Mouse (Mus musculus) kidney, postnatal 4 days (tissue): Measurements from ENCODE around the gene Ntm.

Experiments
- DNase-seq, 2 experiments: peaks; one replicate each; pipeline ENCODE4 v3.0.0; 2021; ENCODE audit warnings: mixed read lengths in 2 of 2

Ntm gene

GRCm38 (mm10) chr9:29881614-29882013 lies 81.3 kb downstream of the Ntm start:
- peak; percentile 22 to 44 for DNase-seq

- no peak for DNase-seq
These were observed 85.4 kb downstream of the Ntm start for GRCm38 (mm10) chr9:29877583-29877982.

GRCm38 (mm10) chr9:29867746-29868145 lies 95.2 kb downstream of the Ntm start:
- no peak for DNase-seq

- no peak for DNase-seq
These were observed 96.1 kb downstream of the Ntm start for GRCm38 (mm10) chr9:29866824-29867223.

DNA sequence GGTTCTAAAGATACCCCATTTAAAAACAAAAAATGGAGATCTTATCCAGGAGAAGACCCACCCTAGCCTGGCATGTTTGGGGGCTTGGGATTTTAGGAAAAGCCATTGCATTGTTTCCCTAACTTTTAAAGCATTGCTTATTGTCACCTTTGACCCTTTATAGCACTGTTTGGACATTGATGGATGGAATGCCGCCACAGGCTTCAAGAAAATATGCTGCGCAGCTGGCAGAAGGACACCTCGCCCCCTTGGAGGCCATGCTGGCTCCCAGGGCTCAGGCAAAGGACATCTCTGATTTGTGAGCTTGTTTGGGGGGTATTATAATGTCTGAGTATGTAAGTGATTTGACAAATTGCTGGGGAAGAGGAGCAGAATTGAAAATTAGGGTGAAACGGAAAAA lies 96.8 kb downstream of the Ntm start:
- DNase-seq, result no peak

DNA sequence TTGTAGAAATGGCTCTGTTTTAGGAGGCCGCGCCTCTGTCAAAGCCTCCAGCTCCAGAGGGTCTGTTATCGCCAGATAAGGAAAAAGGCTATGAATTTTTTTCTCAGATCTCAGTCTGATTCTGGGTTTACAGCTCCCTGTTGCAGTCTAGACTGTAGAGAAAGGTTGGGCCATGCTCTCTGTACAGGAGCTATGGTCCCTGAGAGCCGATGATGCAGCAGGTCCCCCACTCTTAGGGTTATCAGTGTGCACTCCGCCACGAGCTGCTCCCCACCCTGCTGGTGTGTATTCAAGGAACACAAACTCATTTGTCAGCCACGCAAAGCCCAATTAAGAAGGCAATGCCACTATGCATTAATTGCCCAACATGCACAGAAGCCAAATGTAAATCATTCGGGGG lies 97.4 kb downstream of the Ntm start:
- no peak for DNase-seq

- peak; percentile 33 to 36 for DNase-seq
These were observed 98.1 kb downstream of the Ntm start for GRCm38 (mm10) chr9:29864886-29865285.

- DNase-seq, result no peak
These were observed 100.5 kb downstream of the Ntm start for GRCm38 (mm10) chr9:29862408-29862807.

- DNase-seq, result no peak
These were observed 103.5 kb downstream of the Ntm start for GRCm38 (mm10) chr9:29859256-29860048.

GRCm38 (mm10) chr9:29848735-29849455 lies 114.0 kb downstream of the Ntm start:
- DNase-seq, result no peak

GRCm38 (mm10) chr9:29837344-29837743 lies 125.6 kb downstream of the Ntm start:
- DNase-seq, result no peak

DNA sequence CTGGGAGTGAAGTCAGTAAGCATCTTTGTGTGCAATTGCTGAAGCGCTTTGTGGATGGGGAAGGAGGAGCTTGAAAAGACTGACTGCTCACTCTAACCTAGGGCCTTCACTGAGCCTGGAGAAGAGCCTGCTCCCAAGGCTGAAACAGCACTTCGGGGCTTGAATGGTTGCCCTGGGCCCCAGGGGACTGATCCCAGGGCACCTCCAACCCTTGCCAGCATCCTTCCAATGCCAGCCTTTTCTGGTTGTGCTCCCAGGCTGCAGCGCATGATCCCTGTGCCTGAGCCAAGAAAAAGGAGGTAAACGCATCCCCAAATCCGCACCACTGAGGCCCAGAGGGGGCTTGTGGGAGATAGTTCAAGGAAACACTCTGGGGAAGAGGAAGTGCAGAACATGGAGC lies 128.0 kb downstream of the Ntm start:
- DNase-seq, result no peak

GRCm38 (mm10) chr9:29833781-29834180 lies 129.2 kb downstream of the Ntm start:
- DNase-seq, result peak in 1 of 2 experiments; percentile 2

GRCm38 (mm10) chr9:29827240-29827660 lies 135.7 kb downstream of the Ntm start:
- no peak for DNase-seq

- DNase-seq, result no peak
These were observed 137.7 kb downstream of the Ntm start for GRCm38 (mm10) chr9:29825236-29825635.

GRCm38 (mm10) chr9:29823716-29824115 lies 139.2 kb downstream of the Ntm start:
- DNase-seq, result no peak

DNA sequence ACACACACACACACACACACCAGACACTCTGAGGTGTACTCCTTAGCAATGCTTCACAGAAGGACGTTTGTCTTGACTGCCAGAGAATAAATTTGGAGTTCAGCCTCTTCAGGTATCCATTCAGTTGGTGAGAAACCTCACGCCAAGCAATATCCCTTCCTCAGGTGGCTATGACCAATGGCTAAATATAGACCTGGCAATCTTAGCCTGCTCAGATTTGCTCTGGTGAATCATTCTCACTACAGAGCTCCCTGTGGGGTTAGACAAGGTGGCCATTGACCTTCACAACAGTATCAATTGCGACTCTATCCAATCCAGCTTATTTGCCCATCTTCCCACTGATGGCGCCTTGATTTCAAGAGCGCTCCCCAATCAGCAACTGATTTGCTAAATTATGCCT lies 150.3 kb downstream of the Ntm start:
- DNase-seq, result no peak

DNA sequence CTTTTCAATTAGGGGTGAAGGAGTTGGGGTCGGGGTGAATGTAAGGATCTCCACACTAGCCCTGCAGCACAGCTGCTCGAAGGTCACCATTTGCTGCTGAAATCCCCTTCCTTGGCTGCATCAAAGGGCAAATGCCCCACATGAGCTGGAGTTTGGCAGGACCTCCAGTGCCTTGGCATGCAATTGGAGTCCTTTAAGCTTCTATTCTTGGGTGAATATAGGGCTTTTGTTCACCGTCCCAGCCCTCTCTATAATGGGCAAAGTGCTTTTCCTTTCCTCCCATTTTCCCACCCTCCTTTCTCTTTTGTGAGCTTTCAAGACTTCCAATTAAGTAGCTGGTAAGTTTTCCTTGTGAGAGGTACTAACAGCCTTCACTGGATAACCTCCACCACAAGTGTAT lies 156.2 kb downstream of the Ntm start:
- no peak for DNase-seq

DNA sequence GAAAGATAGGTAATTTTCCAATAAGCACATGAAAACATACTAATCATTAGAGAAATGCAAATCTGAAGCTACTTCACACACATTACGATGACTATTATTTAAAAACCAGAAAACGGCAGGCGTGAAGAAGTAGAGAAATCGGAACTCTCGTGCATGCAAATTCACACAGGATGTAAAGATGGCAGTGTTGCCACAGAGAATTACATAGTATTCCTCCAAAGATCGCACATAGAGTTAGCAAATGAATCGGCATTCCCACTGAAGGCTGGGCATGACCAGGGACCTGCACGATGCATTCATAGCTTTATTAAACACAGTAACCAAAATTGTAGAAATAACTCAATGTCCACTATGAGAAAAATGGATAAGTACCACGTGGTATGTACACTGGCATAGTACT lies 158.5 kb downstream of the Ntm start:
- no peak for DNase-seq

- no peak for DNase-seq
These were observed 159.1 kb downstream of the Ntm start for GRCm38 (mm10) chr9:29803738-29804285.

DNA sequence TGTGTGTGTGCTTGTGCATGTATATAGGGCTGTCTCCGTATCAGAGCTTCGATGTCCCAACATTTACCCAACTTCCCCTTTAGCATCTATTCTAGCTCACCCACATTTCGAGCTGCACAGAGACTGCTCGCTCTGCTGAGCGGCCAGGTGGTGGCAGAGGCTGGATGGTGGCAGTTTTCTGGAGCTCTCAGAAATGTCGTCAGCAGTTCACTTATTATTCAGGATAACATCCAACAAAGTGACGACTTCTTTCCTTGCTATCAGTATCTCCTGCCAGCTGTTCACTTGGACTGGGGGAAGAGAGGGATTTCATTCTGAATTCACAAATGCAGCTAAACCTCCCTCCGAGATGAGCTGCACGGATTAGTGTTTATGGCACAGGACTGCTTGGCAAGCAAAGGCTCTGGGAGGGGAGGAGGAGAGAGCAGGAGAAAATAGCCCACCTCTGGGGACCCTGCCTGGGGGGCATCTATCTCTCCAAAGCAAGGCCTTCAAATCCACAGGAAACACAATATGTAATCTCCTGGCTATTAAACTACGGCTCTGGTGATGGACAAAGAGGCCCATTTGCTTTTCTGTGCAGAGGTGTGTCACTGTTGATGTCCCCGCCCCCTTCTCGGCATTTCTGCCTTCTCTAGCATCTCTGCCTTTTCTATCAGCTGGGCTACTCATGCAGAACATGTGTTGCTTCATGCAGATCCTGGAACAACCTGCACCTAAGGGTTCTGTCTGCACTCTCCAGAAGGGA lies 159.8 kb downstream of the Ntm start:
- no peak for DNase-seq

GRCm38 (mm10) chr9:29802071-29802705 lies 160.8 kb downstream of the Ntm start:
- DNase-seq, result peak; percentile 29 to 53

DNA sequence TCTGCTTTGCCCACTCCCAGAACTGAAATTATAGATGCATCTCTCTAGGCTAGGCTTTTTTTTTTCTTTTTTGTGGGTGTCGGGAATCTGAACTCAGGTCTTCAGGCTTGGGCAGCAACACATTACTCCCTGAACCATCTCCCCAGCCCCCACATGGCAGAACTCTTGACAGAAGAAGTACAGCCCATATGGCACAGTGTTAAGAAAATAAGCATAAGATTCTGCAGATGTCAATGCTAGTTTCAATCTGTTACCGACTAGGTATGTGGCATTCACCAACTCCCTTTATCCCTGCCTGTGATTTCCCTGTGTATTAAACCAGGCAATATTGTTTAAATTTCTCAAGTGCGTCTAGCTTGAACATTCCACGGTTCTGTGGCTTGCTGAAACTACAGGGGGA lies 166.7 kb downstream of the Ntm start:
- DNase-seq, result no peak
